Mouse (Mus musculus) MEL (cell line): Measurements from ENCODE around the gene Csf2. TPM values are rescaled to one million over a fixed set of nuclear protein-coding genes. Genes with fewer than 3 reads are reported as not detected.
A peak's percentile ranks its signal among the peaks of the same experiment; 100 is the strongest.

Source experiments
- DNase-seq: peaks from one replicate; pipeline ENCODE4 v3.0.0; 2011; ENCODE audit warnings: low read depth, low spot score
- H3K27ac ChIP-seq: 2 replicates; pipeline ENCODE4 v1.5.1; 2012; ENCODE audit warnings: low read depth, mild to moderate bottlenecking, control low read depth, low read length, moderate library complexity; ENCODE audit not compliant: control insufficient read depth
- H3K27me3 ChIP-seq, 2 experiments: fragments of 150-350 bp in 1 of 2; sonication (generic) in 1 of 2; 2 replicates each; pipeline ENCODE4 v1.6.1; 2012; ENCODE audit warnings: low read length in 2 of 2, mild to moderate bottlenecking in 2 of 2, improper control_type of control experiment in 1 of 2, moderate library complexity in 1 of 2; ENCODE audit not compliant: insufficient read depth in 2 of 2, control insufficient read depth in 1 of 2
- H3K36me3 ChIP-seq, 2 experiments: 2 replicates each; pipeline ENCODE4 v1.6.1; 2012 to 2014; ENCODE audit warnings: low read length in 2 of 2, improper control_type of control experiment in 1 of 2, inconsistent platforms in 1 of 2, mild to moderate bottlenecking in 1 of 2; ENCODE audit not compliant: insufficient read depth in 2 of 2, control insufficient read depth in 1 of 2
- H3K4me1 ChIP-seq, 2 experiments: fragments of 150-350 bp in 1 of 2; sonication (generic) in 1 of 2; 2 replicates each; pipeline ENCODE4 v1.6.1; 2012; ENCODE audit warnings: low read length in 2 of 2, improper control_type of control experiment in 1 of 2, mild to moderate bottlenecking in 1 of 2; ENCODE audit not compliant: insufficient read depth in 2 of 2, control insufficient read depth in 1 of 2
- H3K4me3 ChIP-seq, 2 experiments: fragments of 150-350 bp in 1 of 2; sonication (generic) in 1 of 2; 2 replicates each; pipeline ENCODE4 v1.5.1; 2012; ENCODE audit warnings: low read depth in 2 of 2, low read length in 2 of 2, mild to moderate bottlenecking in 2 of 2, moderate library complexity in 2 of 2, control low read depth in 1 of 2, improper control_type of control experiment in 1 of 2; ENCODE audit not compliant: control insufficient read depth in 1 of 2, insufficient read depth in 1 of 2
- H3K79me2 ChIP-seq: 2 replicates; pipeline ENCODE4 v1.6.1; 2012; ENCODE audit warnings: mild to moderate bottlenecking, low read length, moderate library complexity; ENCODE audit not compliant: control insufficient read depth, poor library complexity, insufficient read depth
- H3K9ac ChIP-seq: 2 replicates; pipeline ENCODE4 v1.6.1; 2012; ENCODE audit warnings: low read depth, mild to moderate bottlenecking, control low read depth, low read length, moderate library complexity; ENCODE audit not compliant: control insufficient read depth, poor library complexity, severe bottlenecking
- H3K9me3 ChIP-seq: fragments of 150-350 bp; sonication (generic); replicated peaks from 2 replicates; pipeline ENCODE4 v1.6.1; 2012; ENCODE audit warnings: mild to moderate bottlenecking, low read length, improper control_type of control experiment, moderate library complexity; ENCODE audit not compliant: insufficient read depth
- BHLHE40 ChIP-seq: IDR thresholded peaks from 2 replicates; pipeline ENCODE4 v1.6.1; 2012; ENCODE audit warnings: low read depth, mild to moderate bottlenecking, inconsistent platforms, low read length, improper control_type of control experiment, borderline replicate concordance
- CHD1 ChIP-seq: IDR thresholded peaks from 2 replicates; pipeline ENCODE4 v1.6.1; 2012; ENCODE audit warnings: low read depth, mild to moderate bottlenecking, inconsistent platforms, low read length, improper control_type of control experiment
- EP300 ChIP-seq, 2 experiments: IDR thresholded peaks; 2 replicates each; pipeline ENCODE4 v1.6.1; 2011; ENCODE audit warnings: improper control_type of control experiment in 2 of 2, low read length in 2 of 2, low read depth in 1 of 2, mild to moderate bottlenecking in 1 of 2
- GABPA ChIP-seq: IDR thresholded peaks from 2 replicates; pipeline ENCODE4 v1.6.1; 2012; ENCODE audit warnings: low read depth, mild to moderate bottlenecking, inconsistent platforms, low read length, improper control_type of control experiment, moderate library complexity
- KAT2A ChIP-seq: conservative IDR thresholded peaks from 2 replicates; pipeline ENCODE4 v1.6.1; 2012; ENCODE audit warnings: low read depth, low read length, improper control_type of control experiment, inconsistent platforms
- MAFK ChIP-seq: IDR thresholded peaks from 2 replicates; pipeline ENCODE4 v1.6.1; 2011; ENCODE audit warnings: low read depth, mild to moderate bottlenecking, low read length, improper control_type of control experiment, borderline replicate concordance
- NRF1 ChIP-seq: IDR thresholded peaks from 2 replicates; pipeline ENCODE4 v1.6.1; 2014; ENCODE audit warnings: low read depth, mild to moderate bottlenecking, inconsistent platforms, low read length, improper control_type of control experiment, moderate library complexity; ENCODE audit not compliant: poor library complexity, insufficient read depth, severe bottlenecking
- POLR2A ChIP-seq, 2 experiments: IDR thresholded peaks; 2 replicates each; pipeline ENCODE4 v1.6.1; 2011 to 2012; ENCODE audit warnings: low read length in 2 of 2, mild to moderate bottlenecking in 2 of 2, control low read depth in 1 of 2, improper control_type of control experiment in 1 of 2, low read depth in 1 of 2, moderate library complexity in 1 of 2; ENCODE audit not compliant: control insufficient read depth in 1 of 2, insufficient read depth in 1 of 2, poor library complexity in 1 of 2
- POLR2AphosphoS2 ChIP-seq: IDR thresholded peaks from 2 replicates; pipeline ENCODE4 v1.6.1; 2011; ENCODE audit warnings: low read length, improper control_type of control experiment
- POLR2AphosphoS5 ChIP-seq: IDR thresholded peaks from 2 replicates; pipeline ENCODE4 v1.6.1; 2012; ENCODE audit warnings: low read depth, borderline replicate concordance, mild to moderate bottlenecking, inconsistent platforms, low read length, moderate library complexity, mixed read lengths
- SMC3 ChIP-seq: IDR thresholded peaks from 2 replicates; pipeline ENCODE4 v1.6.1; 2011; ENCODE audit warnings: low read depth, low read length, improper control_type of control experiment
- UBTF ChIP-seq: IDR thresholded peaks from 2 replicates; pipeline ENCODE4 v1.6.1; 2012; ENCODE audit warnings: low read depth, mild to moderate bottlenecking, inconsistent platforms, low read length, improper control_type of control experiment, moderate library complexity, borderline replicate concordance; ENCODE audit not compliant: insufficient read depth
- ZMIZ1 ChIP-seq: IDR thresholded peaks from 2 replicates; pipeline ENCODE4 v1.6.1; 2012; ENCODE audit warnings: low read depth, mild to moderate bottlenecking, inconsistent platforms, low read length, improper control_type of control experiment, moderate library complexity
- ZNF384 ChIP-seq: IDR thresholded peaks from 2 replicates; pipeline ENCODE4 v1.6.1; 2012; ENCODE audit warnings: low read depth, mild to moderate bottlenecking, inconsistent platforms, low read length, improper control_type of control experiment
- polyA plus RNA-seq, 2 experiments: library from polyadenylated mRNA; stranded (reverse) in 1 of 2; unstranded in 1 of 2; fragments of >175 nt in 1 of 2; fragments of >200 nt in 1 of 2; gene quantifications; 2 replicates each; pipeline versions ENCODE4 v1.2.1 to v1.2.4; 2012; ENCODE audit warnings: low replicate concordance in 2 of 2, low read depth in 1 of 2; ENCODE audit not compliant: insufficient read length in 2 of 2, insufficient read depth in 1 of 2, missing spikeins in 1 of 2
- total RNA-seq: library from RNA; depleted of rRNA; stranded (reverse); fragments of 300-350 nt; gene quantifications from 2 replicates; pipeline ENCODE4 v1.2.3, GENCODE M21; 2012

Gene Csf2
- total and polyA plus RNA-seq, 3 experiments = 0.15 TPM; not detected in 2

- DNase-seq = no peak
- Histone ChIP-seq H3K27me3 (peaks cover 0 to 2% of the 10 kb centered on the region in 2 experiments; a peak in 1 of 4 replicates), H3K9me3 (no peaks in the 10 kb centered on the region), H3K36me3 (no peaks in the 10 kb centered on the region), H3K27ac (no peak overlapping the region), H3K4me3 (no peak overlapping the region), H3K79me2 (no peaks in the 10 kb centered on the region), H3K9ac (no peak overlapping the region), H3K4me1 (peaks cover 0 to 4% of the 10 kb centered on the region in 2 experiments; a peak in 2 of 4 replicates)
- TF ChIP-seq POLR2AphosphoS5 (no peak), KAT2A (no peak)
Observed at GRCm38 (mm10) chr11:54242494-54242893, 7.0 kb downstream of the Csf2 start.

DNA sequence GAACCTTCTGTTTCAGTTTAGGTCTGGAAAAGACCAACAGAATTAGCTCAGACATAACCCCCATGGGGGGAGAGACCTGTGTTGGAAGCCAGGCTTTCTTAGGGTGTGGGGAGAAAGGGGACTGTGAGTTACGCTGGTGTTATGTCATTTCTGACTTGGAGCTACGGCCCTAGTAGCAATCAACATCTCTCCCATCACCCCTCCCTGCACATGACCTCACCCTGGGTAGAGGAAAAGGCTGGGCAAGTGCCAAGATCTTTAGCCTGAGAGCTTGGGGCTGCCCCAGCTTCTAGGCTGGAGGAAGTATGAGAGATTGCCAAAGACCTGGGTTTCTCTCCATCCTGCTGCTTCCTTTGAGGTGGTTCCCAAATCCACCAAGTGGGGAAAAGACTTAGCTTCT is 12.5 kb downstream of the Csf2 start:
- Histone ChIP-seq H3K4me3 (no peak overlapping the region), H3K27ac (no peak overlapping the region), H3K4me1 (peaks cover 0 to 6% of the 10 kb centered on the region in 2 experiments; a peak in 2 of 4 replicates), H3K27me3 (no peaks in the 10 kb centered on the region; a peak in 1 of 4 replicates), H3K79me2 (no peaks in the 10 kb centered on the region), H3K9me3 (no peaks in the 10 kb centered on the region), H3K36me3 (no peaks in the 10 kb centered on the region), H3K9ac (no peak overlapping the region)
- peak; percentile 59 for DNase-seq
- TF ChIP-seq BHLHE40 (0 out of 2 replicates have a peak, but pooled peaks have one; percentile 17), GABPA (no peak)

DNA sequence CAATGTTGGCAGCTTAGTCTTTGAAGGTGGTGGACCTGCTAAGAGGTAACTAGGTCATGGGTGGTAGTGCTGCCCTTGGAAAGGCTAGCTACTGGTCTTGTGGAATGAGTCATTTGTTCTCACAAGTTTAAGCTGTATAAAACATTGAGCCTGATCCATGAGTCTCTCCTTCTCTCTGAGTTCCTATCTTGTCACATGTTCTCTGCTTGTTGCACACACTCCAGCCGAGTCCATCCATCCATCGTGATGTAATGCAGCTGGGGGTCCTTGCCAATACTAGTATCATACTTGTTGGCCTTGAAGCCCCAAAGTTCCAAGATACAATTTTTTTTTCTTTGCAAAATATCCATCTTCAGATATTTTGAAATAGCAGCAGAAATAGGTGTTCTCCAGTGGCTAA is 22.0 kb downstream of the Csf2 start:
- Histone ChIP-seq H3K9ac (no peak overlapping the region), H3K9me3 (no peaks in the 10 kb centered on the region), H3K4me1 (no peaks in the 10 kb centered on the region)
- DNase-seq = no peak
- no peak for TF ChIP-seq POLR2A (IDR thresholded peaks at IDR 0.05; ENCODE audit: control insufficient read depth in 1 of 2, insufficient read depth in 1 of 2, low read depth in 1 of 2, low read length in 2 of 2, poor library complexity in 1 of 2)
- TF ChIP-seq EP300 (IDR thresholded peaks at IDR 0.05; ENCODE audit: low read depth in 1 of 2, low read length in 2 of 2) = no peak
- TF ChIP-seq MAFK = no peak
- TF ChIP-seq SMC3 = no peak
- TF ChIP-seq UBTF = no peak
- no peak for TF ChIP-seq POLR2AphosphoS2
- TF ChIP-seq NRF1 = no peak
- no peak for TF ChIP-seq ZNF384
- no peak for TF ChIP-seq ZMIZ1
- TF ChIP-seq CHD1 = no peak
- TF ChIP-seq, all 39 proteins: peak for 0
- H3K4me3 ChIP-seq = no peak overlapping the region
- H3K36me3 ChIP-seq = no peaks in the 10 kb centered on the region
- H3K27me3 ChIP-seq = peaks cover 1 to 3% of the 10 kb centered on the region in 2 experiments; a peak in 3 of 4 replicates
- no peak overlapping the region for H3K27ac ChIP-seq
- no peaks in the 10 kb centered on the region for H3K79me2 ChIP-seq
